Mouse (Mus musculus) mesoderm, embryonic 11.5 days (tissue): ENCODE results near the gene Sftpd.

Experiments
- DNase-seq: peaks from one replicate; pipeline ENCODE4 v3.0.0-alpha.2; 2012; ENCODE audit warnings: low read depth, low spot score

The Sftpd gene

DNA sequence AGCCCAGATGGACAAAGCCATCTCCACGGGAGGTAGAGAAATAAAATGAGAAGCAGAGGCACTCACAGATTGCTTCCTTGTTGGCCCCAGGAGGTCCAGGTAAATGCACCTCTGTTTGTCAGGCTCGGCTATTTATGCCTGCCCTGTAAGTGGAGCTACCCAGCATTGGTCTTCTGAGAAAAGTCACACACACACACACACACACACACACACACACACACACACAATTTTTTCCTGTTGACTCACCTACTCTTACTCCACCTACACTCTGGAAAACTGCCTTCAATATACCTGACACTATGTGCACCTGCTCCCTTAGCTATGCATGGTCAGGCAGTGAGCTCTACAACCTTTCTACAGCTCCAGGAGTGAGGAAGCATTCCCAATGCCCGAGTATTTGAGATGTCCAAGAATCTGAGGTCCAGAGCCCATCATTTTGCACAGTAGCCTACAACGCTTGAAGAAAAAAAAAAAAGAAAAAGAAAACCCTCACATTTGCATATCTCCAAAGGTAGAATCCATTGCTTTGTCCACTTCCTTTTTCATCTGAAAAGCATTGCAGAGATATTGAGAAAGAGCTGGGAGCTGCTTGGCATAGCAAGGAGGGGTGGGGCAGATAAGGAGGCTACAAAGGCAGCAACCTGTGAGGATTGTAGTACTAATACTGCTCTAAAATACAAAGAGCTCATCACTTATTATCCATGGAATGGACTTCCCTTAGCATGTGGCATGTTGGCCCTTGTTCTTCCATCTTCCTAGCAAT is at the start of gene Sftpd:
TSS of gene Sftpd (minus strand) at position 91 of the 763 bp plus-strand sequence.
- no peak for DNase-seq

DNA sequence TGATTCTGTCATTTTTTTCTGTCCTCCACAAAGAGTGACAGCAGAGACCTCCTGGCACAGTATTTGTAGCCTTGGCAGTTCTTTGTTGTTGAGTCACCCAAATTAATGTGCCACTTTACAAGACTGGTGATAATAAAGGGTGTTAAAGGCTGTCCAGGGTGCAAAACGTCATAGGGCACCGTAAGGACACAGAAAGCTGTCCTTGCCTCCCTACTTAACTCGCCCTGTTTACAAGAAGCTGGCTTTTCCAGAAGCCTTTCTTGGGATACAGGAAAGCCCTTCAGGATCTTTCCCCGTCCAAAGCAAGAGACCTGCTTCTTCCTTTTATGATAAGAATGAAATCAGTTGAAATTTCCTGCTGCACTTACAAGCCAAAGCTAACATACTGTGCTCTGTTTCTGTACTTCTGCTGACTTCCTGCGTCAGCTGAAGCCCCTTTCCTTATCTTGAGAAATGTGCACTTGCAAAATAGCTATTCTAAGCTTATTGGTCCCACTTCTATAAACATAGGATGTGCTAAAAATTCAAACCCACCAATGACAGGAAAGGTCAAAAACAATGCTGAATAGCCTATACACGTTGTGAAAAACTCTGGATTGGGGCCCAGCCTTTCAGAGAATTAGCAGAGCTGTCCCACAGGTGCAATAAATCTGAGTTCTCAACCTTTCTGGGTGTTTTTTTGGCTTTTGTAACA is 13.2 kb upstream of the Sftpd start:
- no peak for DNase-seq

DNA sequence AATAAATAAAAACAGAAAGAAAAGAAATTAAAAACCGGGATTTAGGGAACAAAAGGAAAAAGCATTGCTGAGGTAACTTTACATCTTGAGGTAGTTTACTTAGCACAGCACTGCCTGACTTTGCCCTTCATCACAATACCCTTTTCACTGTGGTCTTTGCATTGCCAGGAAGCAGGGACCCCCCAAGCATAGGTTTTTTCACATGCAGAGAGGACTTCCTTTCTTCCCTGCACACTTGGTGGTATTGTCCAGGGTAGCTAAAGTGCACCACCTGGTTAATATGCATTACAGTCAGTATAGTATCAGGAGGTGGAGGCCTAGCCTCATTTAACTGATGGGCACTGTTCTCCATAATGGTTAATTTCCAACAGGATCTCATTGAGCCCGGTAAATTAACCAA is 4.5 kb upstream of the Sftpd start:
- no peak for DNase-seq

DNA sequence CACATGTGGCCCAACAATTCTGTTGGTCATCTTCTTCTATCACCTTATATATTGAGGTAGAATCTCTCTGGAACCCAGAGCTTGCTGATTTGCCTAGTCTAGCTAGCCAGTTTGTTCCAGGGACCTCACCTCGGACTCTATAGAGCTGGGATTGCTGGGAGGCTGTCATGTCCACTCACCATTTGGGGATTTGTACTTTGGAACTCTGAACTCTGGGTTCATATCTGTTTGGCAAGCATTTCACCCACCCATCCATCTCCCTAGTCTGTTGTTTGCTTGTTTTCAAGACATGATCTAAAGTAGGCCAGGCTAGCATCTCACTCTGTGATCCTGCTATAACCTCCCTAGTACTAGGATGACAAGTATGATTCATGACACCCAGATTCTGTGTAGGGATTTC is 10.1 kb downstream of the Sftpd start:
- no peak for DNase-seq

DNA sequence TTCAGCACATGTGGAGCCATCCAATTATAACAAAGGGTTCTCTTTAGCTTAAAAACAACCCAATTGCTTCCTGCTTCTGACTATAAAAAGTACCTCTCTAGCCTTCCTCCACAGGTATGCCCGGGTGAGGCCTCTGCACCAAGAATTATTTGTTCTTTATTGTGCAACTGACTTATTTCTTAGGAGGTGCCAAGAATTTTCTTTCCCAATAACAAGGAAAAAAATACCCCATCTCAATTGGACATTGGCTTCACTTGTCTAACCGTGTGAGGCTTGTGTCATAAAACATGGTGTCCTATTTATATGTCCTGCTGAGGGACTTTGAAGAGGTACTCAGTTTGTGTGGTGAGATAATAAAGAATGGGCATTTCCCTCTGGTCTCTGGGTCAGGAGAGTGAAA is 14.4 kb downstream of the Sftpd start:
- DNase-seq: no peak

DNA sequence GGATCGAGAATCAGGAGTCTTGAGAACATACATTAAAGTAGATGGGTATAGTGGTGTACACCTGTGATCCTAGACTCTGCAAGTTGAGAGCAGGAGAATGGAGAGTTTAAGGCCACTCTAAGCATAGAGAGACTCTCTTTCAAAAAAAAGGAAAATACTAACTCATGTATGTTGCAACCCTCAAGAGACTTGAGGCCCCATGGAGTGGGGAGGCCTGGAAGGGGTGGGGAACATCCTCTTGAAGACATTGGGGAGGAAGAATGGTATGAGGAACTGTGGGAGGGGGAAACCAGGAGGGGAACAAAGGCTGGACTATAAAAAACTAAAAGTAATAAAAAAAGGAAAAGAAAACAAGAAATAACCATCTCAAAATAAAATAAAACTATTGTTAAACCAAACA is 16.4 kb downstream of the Sftpd start:
- no peak for DNase-seq

DNA sequence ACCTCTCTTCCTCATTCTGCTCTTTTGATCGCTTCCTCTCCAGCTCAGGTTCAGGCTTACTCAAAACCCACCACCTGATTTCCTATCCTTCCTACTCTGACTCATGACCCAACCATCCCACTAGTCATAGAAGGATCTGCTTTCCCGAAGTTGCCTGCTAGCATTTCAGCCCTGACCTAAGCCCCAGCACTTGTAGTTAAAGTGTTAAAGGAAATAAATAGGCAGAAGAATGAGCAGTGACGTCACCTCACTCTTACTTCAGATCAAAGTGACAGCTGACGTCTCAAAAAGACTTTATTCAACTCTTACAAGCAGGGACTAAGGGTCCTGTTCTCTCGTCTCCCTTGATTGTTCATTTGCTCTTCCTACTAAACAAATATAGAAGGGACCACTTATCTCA is 17.7 kb downstream of the Sftpd start:
- no peak for DNase-seq

DNA sequence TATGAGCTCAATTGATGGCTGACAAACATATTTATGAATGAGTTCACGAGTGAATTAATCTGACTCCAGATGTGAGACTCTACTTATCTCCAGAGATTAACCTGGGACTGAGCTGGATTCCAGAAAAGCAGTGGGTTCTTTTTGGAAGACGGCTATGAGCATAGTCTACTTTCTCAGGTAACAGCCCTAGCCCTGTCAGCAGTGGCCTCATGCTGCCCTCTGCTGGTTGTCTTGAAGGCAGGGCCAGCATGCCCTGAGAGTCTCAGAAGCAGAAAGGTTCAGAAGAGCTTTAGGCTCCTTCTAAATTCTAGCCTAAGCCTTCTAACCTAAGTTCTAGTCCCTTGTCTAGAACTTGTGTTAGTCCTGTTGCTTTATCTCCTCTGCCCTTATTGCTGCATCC is 22.3 kb downstream of the Sftpd start:
- DNase-seq: peak; percentile 43

DNA sequence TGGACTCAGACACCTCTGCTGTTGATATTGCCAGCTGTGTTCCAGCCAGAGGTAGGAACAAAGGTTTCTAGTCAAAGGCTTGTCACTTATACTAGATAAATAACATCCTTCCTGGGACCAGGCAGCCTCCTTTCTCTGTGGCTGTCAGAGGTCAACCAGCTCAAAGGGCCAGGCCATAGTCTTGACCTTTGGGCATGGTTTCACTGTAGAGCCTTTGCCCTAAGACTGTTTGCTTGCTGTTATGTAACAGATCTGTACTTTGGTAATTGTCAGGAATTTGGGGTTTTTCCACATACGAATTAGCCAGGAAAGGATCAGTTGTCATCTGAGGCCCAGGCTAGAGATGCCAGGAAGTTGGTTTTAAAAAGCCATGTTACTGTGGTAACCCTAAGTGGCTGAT is 24.2 kb downstream of the Sftpd start:
- peak; percentile 4 for DNase-seq

DNA sequence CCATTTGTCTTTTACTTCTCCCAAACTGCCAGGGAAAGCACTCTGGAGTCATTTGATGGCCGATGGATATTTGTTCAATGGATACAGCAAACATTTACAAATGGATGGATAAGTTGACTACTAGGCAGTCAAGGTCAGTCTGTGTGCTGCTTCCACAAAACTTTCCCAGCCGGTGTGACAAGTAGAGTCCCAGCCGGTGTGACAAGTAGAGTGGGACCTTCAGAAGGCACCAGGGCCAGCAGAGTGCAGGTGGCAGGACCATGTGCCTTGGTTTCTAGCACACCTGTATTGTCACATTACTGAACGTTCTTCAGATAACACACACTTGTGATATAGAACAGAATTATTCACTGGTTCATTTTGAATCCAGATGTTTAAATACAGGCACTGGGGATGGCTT is 24.9 kb downstream of the Sftpd start:
- no peak for DNase-seq

DNA sequence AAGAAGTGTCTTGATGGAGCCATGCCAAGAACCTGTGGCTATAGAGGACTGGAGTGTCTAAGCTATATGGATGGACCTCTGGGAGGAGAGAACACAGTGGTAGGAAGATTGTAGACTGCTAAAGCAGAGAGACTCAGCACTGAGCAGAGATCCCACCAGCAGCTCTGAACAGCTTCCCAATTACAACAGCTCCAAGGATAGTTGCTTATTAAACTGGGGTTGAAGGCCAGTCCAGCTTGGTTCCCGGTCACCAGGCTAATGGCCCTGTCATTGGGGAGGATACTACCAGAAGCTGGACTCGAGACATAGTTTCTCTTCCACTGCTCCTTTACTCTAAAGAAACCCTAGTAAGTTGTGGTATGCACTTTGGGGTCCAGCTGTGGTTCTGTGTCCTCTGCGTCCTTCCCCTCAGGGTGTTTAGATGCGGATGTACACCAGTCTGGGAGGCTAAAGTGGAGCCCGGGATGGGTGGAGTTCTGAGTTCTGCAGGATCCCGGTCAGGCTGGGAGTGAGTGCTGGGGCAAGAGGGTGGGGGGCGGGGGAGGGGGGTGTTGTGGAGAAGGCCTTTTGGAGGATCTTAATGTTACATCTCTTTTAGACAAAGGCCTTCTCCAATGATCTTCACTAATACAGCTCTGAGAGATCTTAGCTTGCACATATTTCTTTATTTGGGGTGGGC is 33.6 kb downstream of the Sftpd start, which contains the start of gene Mbl1:
TSS of gene Mbl1 (plus strand) at position 239 of the 679 bp plus-strand sequence.
- DNase-seq: no peak

DNA sequence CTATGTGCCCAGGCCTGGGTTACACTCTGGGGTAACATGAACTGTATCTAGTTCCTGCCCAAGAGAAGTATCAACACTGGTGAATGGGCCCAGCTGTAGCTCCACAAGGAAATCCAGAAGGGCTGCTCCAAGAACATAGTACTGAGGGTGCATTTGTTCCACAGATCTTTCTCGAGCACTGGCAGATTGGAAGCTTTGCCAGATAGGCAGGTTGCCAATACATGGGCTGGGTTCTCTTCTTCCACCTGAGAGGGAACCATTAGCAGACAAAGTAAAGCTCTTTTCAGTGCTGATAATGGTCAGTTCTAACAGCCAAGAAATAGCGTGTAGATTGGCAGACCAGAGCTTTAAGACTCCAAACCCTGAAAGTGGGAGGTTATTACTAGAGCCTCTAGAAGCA is 37.6 kb downstream of the Sftpd start:
- DNase-seq: no peak

DNA sequence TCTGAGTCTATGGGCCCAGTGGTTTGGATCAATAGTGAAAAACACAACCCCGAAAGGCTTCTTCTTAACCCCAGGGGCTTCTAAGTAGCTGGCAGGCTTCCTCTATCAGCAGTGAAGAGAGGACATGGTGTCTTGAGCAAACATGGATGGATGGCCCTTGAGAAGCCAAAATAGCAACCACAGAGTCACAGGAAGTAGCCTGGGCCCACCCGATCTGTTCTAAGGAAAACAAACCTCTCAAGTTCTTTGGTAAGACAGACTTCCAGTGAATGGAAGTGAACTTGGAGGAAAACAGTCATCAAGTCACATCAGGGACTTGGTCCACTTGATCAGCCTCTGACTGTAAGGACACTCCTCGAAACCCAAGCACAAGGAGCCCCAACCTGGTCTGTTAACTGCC is 38.0 kb downstream of the Sftpd start:
- DNase-seq: no peak

DNA sequence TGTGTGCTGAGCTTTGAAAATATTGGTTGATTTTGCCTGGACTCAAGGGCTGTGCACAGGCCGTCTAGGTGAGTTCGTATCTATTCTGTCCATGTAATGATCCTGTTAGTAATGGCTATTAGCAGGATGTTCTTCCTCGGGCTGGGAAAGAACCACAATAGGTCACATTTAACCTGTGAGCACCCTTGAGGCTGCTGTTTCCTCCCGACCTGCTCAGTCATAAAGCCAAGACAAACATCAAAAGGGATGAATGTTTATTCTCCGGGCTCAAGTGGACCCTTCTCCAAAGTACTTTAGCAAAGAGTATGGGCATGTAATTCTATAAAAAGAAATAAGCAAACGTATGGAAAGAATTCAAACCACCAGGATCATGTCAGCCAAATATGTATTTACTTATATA is 38.9 kb downstream of the Sftpd start:
- DNase-seq: no peak

DNA sequence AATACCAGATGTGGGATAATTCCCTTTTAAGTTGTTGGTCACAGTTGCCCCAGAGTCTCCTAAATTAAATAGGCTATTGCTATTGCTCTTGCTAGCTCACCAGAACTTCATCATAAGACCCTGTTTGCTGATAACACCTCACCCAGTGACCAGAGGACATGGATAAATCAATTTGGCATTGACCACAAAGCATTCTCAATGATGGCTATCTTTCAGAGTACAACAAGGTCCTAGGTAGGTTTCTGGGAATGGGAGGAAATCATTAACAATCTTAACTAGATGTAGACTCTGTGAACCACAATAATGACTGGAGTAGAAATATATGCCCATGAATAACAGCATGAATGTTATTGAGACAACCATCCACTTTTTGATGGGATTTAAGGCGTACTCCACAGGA is 44.3 kb downstream of the Sftpd start:
- DNase-seq: no peak

DNA sequence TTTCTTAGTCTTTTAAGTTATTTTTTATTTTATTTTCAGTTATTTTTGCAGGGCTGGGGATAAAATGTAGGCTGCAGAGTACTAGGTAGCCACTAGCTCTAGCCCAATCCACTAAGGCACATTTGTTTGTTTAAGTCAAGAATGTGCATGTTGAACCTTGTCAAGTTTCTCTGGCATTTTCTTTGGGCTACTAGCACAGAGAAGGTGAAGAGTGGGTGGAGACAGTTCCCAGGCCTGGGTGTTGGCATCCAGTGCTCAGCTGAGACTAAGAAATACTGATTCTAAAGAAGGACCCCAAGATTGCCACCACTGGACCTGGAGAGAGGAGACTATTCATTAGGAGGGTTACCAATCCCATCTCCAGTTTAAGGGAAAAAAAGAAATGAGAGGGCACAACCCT is 47.9 kb downstream of the Sftpd start:
- no peak for DNase-seq

DNA sequence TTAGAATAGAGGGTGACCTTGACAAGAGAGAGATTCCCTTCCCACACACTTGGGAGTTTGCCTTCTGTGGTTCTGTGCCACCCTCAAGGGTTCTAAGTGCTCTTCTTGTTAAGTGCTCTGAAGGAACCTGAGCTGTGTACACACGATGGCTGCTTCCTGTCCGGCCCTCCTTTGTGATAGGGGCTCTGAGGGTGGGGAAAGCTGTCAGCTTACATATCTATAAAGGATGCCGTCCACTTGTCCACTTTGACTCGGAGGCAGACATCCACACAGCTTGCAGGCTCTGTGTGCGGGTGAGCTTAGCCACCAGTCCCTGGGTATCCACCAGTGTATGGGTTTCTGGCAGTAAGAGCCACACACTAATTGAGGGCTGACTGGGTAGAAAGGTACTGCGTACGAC is 53.4 kb downstream of the Sftpd start, which contains the start of gene Sftpa1:
TSS of gene Sftpa1 (plus strand) at position 243 of the 400 bp plus-strand sequence.
- no peak for DNase-seq

DNA sequence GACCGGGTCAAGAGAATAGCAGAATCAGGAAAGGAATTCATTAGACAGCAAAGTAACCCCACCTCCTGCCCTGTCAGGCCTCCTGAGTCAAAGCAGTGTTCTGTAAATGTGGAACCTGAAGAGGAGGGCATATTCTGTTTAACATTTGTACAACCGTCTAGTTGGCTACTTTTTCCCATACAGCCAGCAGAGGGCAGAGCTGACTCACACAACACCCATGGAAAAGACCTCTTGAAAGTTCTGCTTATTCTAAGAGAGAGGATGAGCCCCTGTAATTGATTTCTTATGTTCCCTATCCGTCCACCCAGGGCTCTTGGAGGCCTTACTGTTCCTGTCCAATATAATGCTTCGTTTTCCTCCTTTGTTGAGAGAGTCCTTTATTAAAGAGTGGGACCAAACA is 57.0 kb downstream of the Sftpd start:
- DNase-seq: peak; percentile 30

DNA sequence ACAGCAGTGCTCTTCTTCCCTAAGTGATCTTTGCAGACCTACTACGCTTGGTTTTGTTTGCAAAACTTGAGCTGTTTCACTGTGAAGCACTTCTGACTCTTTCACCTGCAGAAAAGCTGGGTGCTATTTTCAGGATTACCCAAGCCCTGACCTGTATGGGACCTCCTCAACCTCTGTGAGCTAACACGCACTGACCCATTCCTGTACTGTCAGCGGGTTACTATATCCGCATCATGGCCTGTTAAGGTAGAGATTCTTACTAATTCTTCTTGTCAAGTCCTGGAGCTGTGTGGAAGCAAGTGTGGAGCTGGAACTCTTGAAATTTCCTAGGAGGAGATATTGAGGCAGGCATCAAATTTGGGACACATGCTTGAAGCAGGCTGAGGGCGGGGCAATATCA is 60.3 kb downstream of the Sftpd start:
- DNase-seq: no peak
